Mouse (Mus musculus) erythroblast, embryonic 14.5 days (primary cell): ENCODE results near the gene 2010300C02Rik.

Experiments
- GATA1 ChIP-seq: IDR thresholded peaks from 2 replicates; pipeline ENCODE4 v1.6.1; 2012; ENCODE audit warnings: low read length, inconsistent platforms, mixed read lengths
- TAL1 ChIP-seq: IDR thresholded peaks from 3 replicates; pipeline ENCODE4 v1.6.1; 2012; ENCODE audit warnings: low read length, inconsistent platforms, mixed read lengths

GRCm38 (mm10) chr1:37759407-37759806 lies 39.5 kb upstream of the 2010300C02Rik start:
- TF ChIP-seq TAL1 (no peak), GATA1 (no peak)
